Mouse (Mus musculus): ENCODE measurements around the gene Ift172. TPM values are rescaled to one million over a fixed set of nuclear protein-coding genes. Genes with fewer than 3 reads are reported as not detected.
A peak's percentile ranks its signal among the peaks of the same experiment; 100 is the strongest.

The Ift172 gene
- polyA plus RNA-seq (2014; fragmentation: Nextera tagmentation; extraction: Ambion mirVana) = 45.7 and 51.3 TPM in 2 replicates

DNA sequence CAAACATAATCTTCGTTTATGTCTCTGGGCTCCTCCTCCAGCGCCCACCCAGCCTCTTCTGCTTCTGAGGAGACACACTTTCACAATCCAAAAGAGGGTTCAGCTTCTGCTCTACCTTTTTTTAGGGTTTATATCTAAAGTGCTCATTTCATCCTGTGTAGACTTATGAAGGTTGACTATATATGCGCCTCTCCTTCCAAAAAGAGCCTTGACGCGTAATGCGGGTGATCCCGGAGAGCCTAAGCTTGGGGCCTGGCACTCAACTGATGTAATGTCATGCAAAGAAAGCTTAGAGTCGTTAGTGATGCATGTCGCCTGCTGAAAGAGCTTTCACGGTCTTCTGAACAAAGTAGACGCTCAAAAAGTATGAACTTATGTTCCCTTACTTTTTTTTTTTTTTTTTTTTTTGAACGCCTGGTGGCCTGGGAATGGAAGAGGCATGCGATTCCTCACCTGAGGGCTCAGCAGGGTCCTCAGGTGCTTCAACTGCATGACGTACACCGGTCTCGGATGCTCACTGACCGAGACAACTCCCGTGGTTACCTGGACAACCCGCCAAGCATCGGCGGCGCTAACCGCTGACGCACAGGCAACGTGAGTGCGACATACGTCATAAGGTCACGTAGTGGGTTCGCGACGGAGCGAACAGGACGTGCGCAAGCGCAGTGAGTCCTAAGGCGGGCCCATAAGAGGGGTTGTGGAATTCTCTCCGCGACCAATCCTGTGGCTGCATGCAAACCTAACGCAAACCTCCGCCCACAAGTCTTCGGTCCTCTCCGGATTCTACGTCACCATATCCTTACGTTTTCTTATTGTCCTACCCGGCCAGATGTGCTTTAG is at the start of gene Ift172:
Ift172 (minus strand) TSS at position 596 of the 840 bp plus-strand sequence.
- Histone ChIP-seq H3K9ac (ENCODE audit: low read length) (peak within 1 kb of the TSS; percentile 51), H3K27ac (replicated peaks; ENCODE audit: low read depth, low read length) (peak within 1 kb of the TSS; percentile 72; the same call in 1 of the 2 replicates), H3K4me2 (ENCODE audit: low read depth, severe bottlenecking) (peak within 1 kb of the TSS; percentile 67), H3K4me1 (ENCODE audit: control insufficient read depth, insufficient read depth, low read length) (peaks cover 10% of the 10 kb centered on the region), H3K36me3 (ENCODE audit: control insufficient read depth, insufficient read depth, low read length) (peaks cover 8% of the 10 kb centered on the region; the same call in 1 of the 2 replicates), H3K27me3 (ENCODE audit: control insufficient read depth, insufficient read depth, low read length) (no peaks in the 10 kb centered on the region), H3K4me3 (ENCODE audit: low read depth, low read length) (peak within 1 kb of the TSS; percentile 38), H3K9me3 (ENCODE audit: control insufficient read depth, low read length) (no peaks in the 10 kb centered on the region)
- peak; percentile 93 for ATAC-seq (ENCODE audit: insufficient number of reproducible peaks, low FRiP score, low TSS enrichment, low read depth)
- DNase-seq (ENCODE audit: low spot score) = peak; percentile 96
- WGBS = 3% methylated on average over 45 of the region's 45 CpGs

DNA sequence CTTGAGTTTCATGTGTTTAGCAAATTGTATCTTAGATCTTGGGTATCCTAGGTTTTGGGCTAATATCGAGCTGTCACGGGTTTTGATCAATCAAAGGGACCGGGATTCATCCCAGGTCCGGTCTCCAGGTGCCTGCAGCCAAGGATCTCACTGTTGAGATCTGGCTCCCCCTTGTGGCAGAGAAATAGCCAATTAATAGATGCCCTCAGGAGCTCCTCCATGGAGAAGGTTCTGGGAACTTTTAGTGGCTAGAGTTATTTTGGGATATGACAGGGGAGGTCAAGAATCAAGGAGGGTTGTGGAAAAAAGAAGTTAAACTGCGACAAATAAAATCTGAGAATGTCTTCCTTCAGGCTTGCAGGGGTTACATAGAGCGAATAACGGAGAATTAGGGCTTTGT is 37.3 kb upstream of the Ift172 start:
- Histone ChIP-seq H3K4me2 (ENCODE audit: low read depth, severe bottlenecking) (no peak overlapping the region), H3K9ac (ENCODE audit: low read length) (no peak overlapping the region), H3K27ac (replicated peaks; ENCODE audit: low read depth, low read length) (no peak overlapping the region), H3K9me3 (ENCODE audit: control insufficient read depth, low read length) (no peaks in the 10 kb centered on the region), H3K36me3 (ENCODE audit: control insufficient read depth, insufficient read depth, low read length) (no peaks in the 10 kb centered on the region), H3K27me3 (ENCODE audit: control insufficient read depth, insufficient read depth, low read length) (no peaks in the 10 kb centered on the region), H3K4me3 (ENCODE audit: low read depth, low read length) (no peak overlapping the region), H3K4me1 (ENCODE audit: control insufficient read depth, insufficient read depth, low read length) (no peaks in the 10 kb centered on the region)
- DNase-seq (ENCODE audit: low spot score) (peak; percentile 61), ATAC-seq (ENCODE audit: insufficient number of reproducible peaks, low FRiP score, low TSS enrichment, low read depth) (no peak)
- WGBS = 32% methylated on average over 7 of the region's 7 CpGs

DNA sequence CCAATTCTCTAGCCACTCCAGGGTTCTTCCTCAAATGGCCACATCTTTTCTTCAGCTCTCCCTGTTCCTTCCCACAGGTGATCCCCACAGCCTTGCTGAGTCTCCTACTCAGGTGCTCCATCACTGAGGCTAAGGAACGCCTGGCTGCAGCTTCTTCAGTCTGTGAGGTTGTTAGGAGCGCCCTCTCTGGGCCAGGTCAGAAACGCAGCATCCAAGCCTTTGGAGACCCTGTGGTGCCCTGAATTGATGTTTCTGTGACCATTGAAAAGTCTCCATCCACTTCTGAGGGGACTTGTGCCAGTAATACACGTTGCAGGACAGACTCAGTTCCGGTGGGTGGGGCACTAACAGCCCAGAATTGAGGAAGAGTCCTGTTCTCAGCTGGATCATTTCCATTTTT is 35.9 kb upstream of the Ift172 start:
- Histone ChIP-seq H3K9ac (ENCODE audit: low read length) (no peak overlapping the region), H3K4me3 (ENCODE audit: low read depth, low read length) (no peak overlapping the region), H3K9me3 (ENCODE audit: control insufficient read depth, low read length) (no peaks in the 10 kb centered on the region), H3K4me2 (ENCODE audit: low read depth, severe bottlenecking) (no peak overlapping the region), H3K36me3 (ENCODE audit: control insufficient read depth, insufficient read depth, low read length) (no peaks in the 10 kb centered on the region), H3K27me3 (ENCODE audit: control insufficient read depth, insufficient read depth, low read length) (no peaks in the 10 kb centered on the region), H3K4me1 (ENCODE audit: control insufficient read depth, insufficient read depth, low read length) (no peaks in the 10 kb centered on the region), H3K27ac (replicated peaks; ENCODE audit: low read depth, low read length) (no peak overlapping the region)
- ATAC-seq (ENCODE audit: insufficient number of reproducible peaks, low FRiP score, low TSS enrichment, low read depth) (no peak), DNase-seq (ENCODE audit: low spot score) (peak; percentile 24)
- WGBS = 17% methylated on average over 5 of the region's 5 CpGs

DNA sequence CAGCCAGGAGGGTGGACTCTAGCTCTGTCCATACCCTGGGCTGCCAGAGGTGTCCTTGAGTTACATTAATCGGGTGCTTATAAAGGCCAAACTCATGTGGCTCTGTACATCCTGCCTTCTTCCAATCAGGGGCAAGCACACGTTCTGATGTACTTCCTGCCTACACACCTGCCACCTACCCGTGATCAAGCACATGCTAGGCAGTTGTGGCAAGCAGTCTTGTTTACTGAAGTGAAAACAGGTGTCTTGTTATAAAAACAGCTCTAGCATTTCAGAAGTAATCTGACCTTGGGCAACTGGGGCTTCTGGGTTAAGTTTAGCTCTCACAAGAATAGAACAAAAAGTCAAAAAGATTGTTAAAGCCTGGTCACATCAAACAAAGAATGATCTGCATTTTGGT is 33.2 kb upstream of the Ift172 start:
- 62% methylated on average over 3 of the region's 3 CpGs for WGBS
- Histone ChIP-seq H3K4me1 (ENCODE audit: control insufficient read depth, insufficient read depth, low read length) (no peaks in the 10 kb centered on the region), H3K36me3 (ENCODE audit: control insufficient read depth, insufficient read depth, low read length) (no peaks in the 10 kb centered on the region), H3K4me3 (ENCODE audit: low read depth, low read length) (no peak overlapping the region), H3K9ac (ENCODE audit: low read length) (no peak overlapping the region), H3K4me2 (ENCODE audit: low read depth, severe bottlenecking) (no peak overlapping the region), H3K27ac (replicated peaks; ENCODE audit: low read depth, low read length) (no peak overlapping the region), H3K27me3 (ENCODE audit: control insufficient read depth, insufficient read depth, low read length) (no peaks in the 10 kb centered on the region), H3K9me3 (ENCODE audit: control insufficient read depth, low read length) (no peaks in the 10 kb centered on the region)
- no peak for DNase-seq (ENCODE audit: low spot score)
- no peak for ATAC-seq (ENCODE audit: insufficient number of reproducible peaks, low FRiP score, low TSS enrichment, low read depth)

DNA sequence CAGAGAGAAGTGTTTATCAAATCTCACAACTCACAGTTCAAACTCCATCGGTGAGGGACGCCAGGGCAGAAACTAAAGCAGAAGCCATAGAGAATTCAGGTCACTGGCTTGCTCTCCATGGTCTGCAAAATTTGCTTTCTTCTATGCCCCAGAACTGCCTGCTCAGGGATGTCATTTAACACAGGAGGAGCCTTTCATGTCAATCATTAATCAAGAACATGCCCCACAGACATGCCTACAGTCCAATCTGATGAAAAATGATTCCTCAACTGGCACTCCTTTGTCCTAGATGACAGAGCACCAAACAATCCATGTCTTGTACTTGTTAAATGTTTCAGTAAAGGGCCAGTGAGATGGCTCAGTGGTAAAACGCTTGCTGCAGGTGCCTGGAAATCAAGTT is 31.9 kb upstream of the Ift172 start:
- DNase-seq (ENCODE audit: low spot score) (no peak), ATAC-seq (ENCODE audit: insufficient number of reproducible peaks, low FRiP score, low TSS enrichment, low read depth) (no peak)
- Histone ChIP-seq H3K9ac (ENCODE audit: low read length) (no peak overlapping the region), H3K27ac (replicated peaks; ENCODE audit: low read depth, low read length) (no peak overlapping the region), H3K36me3 (ENCODE audit: control insufficient read depth, insufficient read depth, low read length) (no peaks in the 10 kb centered on the region), H3K4me1 (ENCODE audit: control insufficient read depth, insufficient read depth, low read length) (no peaks in the 10 kb centered on the region), H3K4me3 (ENCODE audit: low read depth, low read length) (no peak overlapping the region), H3K9me3 (ENCODE audit: control insufficient read depth, low read length) (no peaks in the 10 kb centered on the region), H3K4me2 (ENCODE audit: low read depth, severe bottlenecking) (no peak overlapping the region), H3K27me3 (ENCODE audit: control insufficient read depth, insufficient read depth, low read length) (no peaks in the 10 kb centered on the region)
- WGBS = 89% methylated on average over 3 of the region's 3 CpGs

DNA sequence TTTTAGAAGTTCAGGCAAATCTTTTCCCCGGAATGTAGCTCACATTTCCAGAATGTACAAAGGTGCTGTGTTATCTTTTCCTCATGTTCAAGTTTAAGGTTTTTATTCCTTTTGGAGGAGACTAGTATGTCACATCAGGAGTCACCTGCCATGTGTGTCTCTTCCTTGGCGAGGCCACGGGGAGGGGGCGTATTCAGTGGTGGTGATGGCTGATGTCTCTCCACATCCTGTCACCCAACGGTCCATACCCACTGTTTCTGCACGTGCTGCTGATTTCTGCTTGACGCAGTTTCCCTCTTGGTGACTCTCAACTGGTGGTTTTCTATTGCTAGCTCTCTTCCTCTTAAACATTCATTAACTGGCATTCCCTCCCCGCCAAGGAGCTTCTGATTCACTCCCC is 21.9 kb upstream of the Ift172 start:
- Histone ChIP-seq H3K27me3 (ENCODE audit: control insufficient read depth, insufficient read depth, low read length) (no peaks in the 10 kb centered on the region), H3K4me3 (ENCODE audit: low read depth, low read length) (no peak overlapping the region), H3K4me1 (ENCODE audit: control insufficient read depth, insufficient read depth, low read length) (no peaks in the 10 kb centered on the region), H3K9ac (ENCODE audit: low read length) (no peak overlapping the region), H3K9me3 (ENCODE audit: control insufficient read depth, low read length) (no peaks in the 10 kb centered on the region), H3K4me2 (ENCODE audit: low read depth, severe bottlenecking) (no peak overlapping the region), H3K27ac (replicated peaks; ENCODE audit: low read depth, low read length) (no peak overlapping the region), H3K36me3 (ENCODE audit: control insufficient read depth, insufficient read depth, low read length) (no peaks in the 10 kb centered on the region)
- WGBS = 87% methylated on average over 8 of the region's 8 CpGs
- ATAC-seq (ENCODE audit: insufficient number of reproducible peaks, low FRiP score, low TSS enrichment, low read depth) (no peak), DNase-seq (ENCODE audit: low spot score) (no peak)

DNA sequence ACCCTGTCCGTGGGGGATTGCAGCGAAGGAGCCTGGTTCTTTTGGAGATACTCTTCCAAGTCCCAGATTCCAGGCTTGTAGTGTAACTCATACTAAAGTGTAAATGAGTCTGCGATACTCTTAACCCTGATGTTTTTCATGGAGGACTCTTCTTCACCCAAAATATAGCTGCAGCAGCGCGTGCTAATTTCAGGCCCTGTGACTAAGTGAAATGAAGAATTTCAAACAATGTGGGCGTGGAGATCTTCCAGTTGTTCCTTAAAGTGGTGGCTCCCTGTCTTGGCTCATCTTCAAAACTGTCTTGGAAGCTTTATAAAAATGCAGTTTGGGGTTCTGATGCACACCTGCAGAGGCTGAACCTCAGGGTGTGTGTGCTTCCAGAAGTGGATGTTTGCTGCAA is 12.2 kb upstream of the Ift172 start:
- Histone ChIP-seq H3K4me2 (ENCODE audit: low read depth, severe bottlenecking) (no peak overlapping the region), H3K36me3 (ENCODE audit: control insufficient read depth, insufficient read depth, low read length) (no peaks in the 10 kb centered on the region), H3K9me3 (ENCODE audit: control insufficient read depth, low read length) (no peaks in the 10 kb centered on the region; the same call in 1 of the 2 replicates), H3K27me3 (ENCODE audit: control insufficient read depth, insufficient read depth, low read length) (no peaks in the 10 kb centered on the region), H3K4me3 (ENCODE audit: low read depth, low read length) (no peak overlapping the region), H3K27ac (replicated peaks; ENCODE audit: low read depth, low read length) (no peak overlapping the region), H3K9ac (ENCODE audit: low read length) (no peak overlapping the region), H3K4me1 (ENCODE audit: control insufficient read depth, insufficient read depth, low read length) (no peaks in the 10 kb centered on the region)
- DNase-seq (ENCODE audit: low spot score) (no peak), ATAC-seq (ENCODE audit: insufficient number of reproducible peaks, low FRiP score, low TSS enrichment, low read depth) (no peak)
- 91% methylated on average over 6 of the region's 6 CpGs for WGBS

GRCm38 (mm10) chr5:31301866-31302265 is 10.9 kb upstream of the Ift172 start:
- Histone ChIP-seq H3K27me3 (ENCODE audit: control insufficient read depth, insufficient read depth, low read length) (no peaks in the 10 kb centered on the region), H3K4me2 (ENCODE audit: low read depth, severe bottlenecking) (no peak overlapping the region), H3K4me1 (ENCODE audit: control insufficient read depth, insufficient read depth, low read length) (no peaks in the 10 kb centered on the region), H3K9ac (ENCODE audit: low read length) (no peak overlapping the region), H3K9me3 (ENCODE audit: control insufficient read depth, low read length) (no peaks in the 10 kb centered on the region; the same call in 1 of the 2 replicates), H3K36me3 (ENCODE audit: control insufficient read depth, insufficient read depth, low read length) (no peaks in the 10 kb centered on the region), H3K4me3 (ENCODE audit: low read depth, low read length) (no peak overlapping the region), H3K27ac (replicated peaks; ENCODE audit: low read depth, low read length) (no peak overlapping the region)
- WGBS = 62% methylated on average over 8 of the region's 8 CpGs
- DNase-seq (ENCODE audit: low spot score) (no peak), ATAC-seq (ENCODE audit: insufficient number of reproducible peaks, low FRiP score, low TSS enrichment, low read depth) (no peak)

All from limb, embryonic 11.5 days (tissue).